Mouse (Mus musculus): ENCODE measurements around the gene Lgals4. TPM values are rescaled to one million over a fixed set of nuclear protein-coding genes. Genes with fewer than 3 reads are reported as not detected.
A peak's percentile ranks its signal among the peaks of the same experiment; 100 is the strongest.

Gene Lgals4
- total and polyA plus RNA-seq, 3 experiments: 2.1 to 5.1 TPM; not detected in 1

- Histone ChIP-seq H3K36me3 (ENCODE audit: control insufficient read depth in 1 of 2, insufficient read depth in 2 of 2, low read length in 2 of 2) (peaks cover 35 to 88% of the 10 kb centered on the region in 2 experiments), H3K27ac (ENCODE audit: control insufficient read depth, low read depth, low read length) (peak overlapping the region; percentile 72), H3K79me2 (ENCODE audit: control insufficient read depth, insufficient read depth, low read length, poor library complexity) (peaks cover 19% of the 10 kb centered on the region), H3K4me3 (ENCODE audit: control insufficient read depth in 1 of 2, insufficient read depth in 1 of 2, low read depth in 2 of 2, low read length in 2 of 2) (no peak overlapping the region), H3K9me3 (replicated peaks; ENCODE audit: insufficient read depth, low read length) (no peaks in the 10 kb centered on the region), H3K27me3 (ENCODE audit: control insufficient read depth in 1 of 2, insufficient read depth in 2 of 2, low read length in 2 of 2) (no peaks in the 10 kb centered on the region), H3K9ac (ENCODE audit: control insufficient read depth, low read depth, low read length, poor library complexity, severe bottlenecking) (0 out of 2 replicates have a peak overlapping the region, but pooled peaks have one; percentile 13), H3K4me1 (ENCODE audit: control insufficient read depth in 1 of 2, insufficient read depth in 2 of 2, low read length in 2 of 2) (peaks cover 18 to 77% of the 10 kb centered on the region in 2 experiments)
- no peak for DNase-seq (ENCODE audit: low read depth, low spot score)
- no peak for TF ChIP-seq MAZ (IDR thresholded peaks at IDR 0.05; ENCODE audit: low read depth, low read length)
- TF ChIP-seq MXI1 (IDR thresholded peaks at IDR 0.05; ENCODE audit: low read depth, low read length): 0 out of 2 replicates have a peak, but pooled peaks have one; percentile 17
- no peak for TF ChIP-seq CTCF (IDR thresholded peaks at IDR 0.05 in 2 of 3, conservative IDR thresholded peaks at IDR 0.05 in 1 of 3; ENCODE audit: control insufficient read depth in 1 of 3, insufficient read depth in 1 of 3, low read depth in 2 of 3, low read length in 3 of 3, poor library complexity in 1 of 3, severe bottlenecking in 1 of 3)
- peak in 1 of 2 experiments; percentile 11; a peak in 1 of 4 replicates for TF ChIP-seq POLR2A (IDR thresholded peaks at IDR 0.05; ENCODE audit: control insufficient read depth in 1 of 2, insufficient read depth in 1 of 2, low read depth in 1 of 2, low read length in 2 of 2, poor library complexity in 1 of 2)
- no peak for TF ChIP-seq MEF2A (IDR thresholded peaks at IDR 0.05; ENCODE audit: extremely low read depth, insufficient replicate concordance, low read depth, low read length, poor library complexity, severe bottlenecking)
- TF ChIP-seq GATA1 (IDR thresholded peaks at IDR 0.05; ENCODE audit: low read depth, low read length): peak; percentile 68
These were observed 13.0 kb upstream of the Lgals4 start for GRCm38 (mm10) chr7:28820358-28821260.

- H3K4me3 ChIP-seq (ENCODE audit: control insufficient read depth in 1 of 2, insufficient read depth in 1 of 2, low read depth in 2 of 2, low read length in 2 of 2): no peak overlapping the region
- peak in 1 of 2 experiments; percentile 24; a peak in 1 of 4 replicates for TF ChIP-seq EP300 (IDR thresholded peaks at IDR 0.05; ENCODE audit: low read depth in 1 of 2, low read length in 2 of 2)
- 0 out of 2 replicates have a peak, but pooled peaks have one; percentile 24 for TF ChIP-seq GATA1 (IDR thresholded peaks at IDR 0.05; ENCODE audit: low read depth, low read length)
- peak in 1 of 2 experiments; percentile 10; a peak in 1 of 4 replicates for TF ChIP-seq POLR2A (IDR thresholded peaks at IDR 0.05; ENCODE audit: control insufficient read depth in 1 of 2, insufficient read depth in 1 of 2, low read depth in 1 of 2, low read length in 2 of 2, poor library complexity in 1 of 2)
- TF ChIP-seq MYB (IDR thresholded peaks at IDR 0.05; ENCODE audit: low read depth, low read length): no peak
- TF ChIP-seq ZMIZ1 (IDR thresholded peaks at IDR 0.05; ENCODE audit: low read depth, low read length): no peak
- peak; percentile 53 for TF ChIP-seq POLR2AphosphoS2 (IDR thresholded peaks at IDR 0.05; ENCODE audit: low read length)
- TF ChIP-seq SIN3A (IDR thresholded peaks at IDR 0.05; ENCODE audit: low read length): peak; percentile 42; the same call in 1 of the 2 replicates
- H3K4me1 ChIP-seq (ENCODE audit: control insufficient read depth in 1 of 2, insufficient read depth in 2 of 2, low read length in 2 of 2): peaks cover 18 to 73% of the 10 kb centered on the region in 2 experiments
- no peak overlapping the region for H3K9ac ChIP-seq (ENCODE audit: control insufficient read depth, low read depth, low read length, poor library complexity, severe bottlenecking)
- peak; percentile 81 for DNase-seq (ENCODE audit: low read depth, low spot score)
- peaks cover 11% of the 10 kb centered on the region for H3K79me2 ChIP-seq (ENCODE audit: control insufficient read depth, insufficient read depth, low read length, poor library complexity)
- no peaks in the 10 kb centered on the region for H3K9me3 ChIP-seq (replicated peaks; ENCODE audit: insufficient read depth, low read length)
- peaks cover 34 to 87% of the 10 kb centered on the region in 2 experiments for H3K36me3 ChIP-seq (ENCODE audit: control insufficient read depth in 1 of 2, insufficient read depth in 2 of 2, low read length in 2 of 2)
- H3K27me3 ChIP-seq (ENCODE audit: control insufficient read depth in 1 of 2, insufficient read depth in 2 of 2, low read length in 2 of 2): no peaks in the 10 kb centered on the region
- peak overlapping the region; percentile 72 for H3K27ac ChIP-seq (ENCODE audit: control insufficient read depth, low read depth, low read length)
These were observed 12.3 kb upstream of the Lgals4 start for GRCm38 (mm10) chr7:28821261-28821831.
